Mouse (Mus musculus): ENCODE results near the gene Rsph9.

- TF ChIP-seq CTCF (IDR thresholded peaks at IDR 0.05; ENCODE audit: insufficient read depth, low read depth, low read length) (no peak), POLR2A (IDR thresholded peaks at IDR 0.05; ENCODE audit: insufficient read depth, low read depth, low read length) (no peak)
Measured at GRCm38 (mm10) chr17:46091899-46092298, 52.1 kb downstream of the Rsph9 start.

Data from olfactory bulb, adult 2 months (tissue).